Mouse (Mus musculus) spleen, postnatal 14 days (tissue): ENCODE measurements around the gene Ly9.

Experiments
- DNase-seq, 2 experiments: peaks; one replicate each; pipeline ENCODE4 v3.0.0; 2021 to 2022; ENCODE audit warnings: low spot score in 2 of 2

Gene Ly9

DNA sequence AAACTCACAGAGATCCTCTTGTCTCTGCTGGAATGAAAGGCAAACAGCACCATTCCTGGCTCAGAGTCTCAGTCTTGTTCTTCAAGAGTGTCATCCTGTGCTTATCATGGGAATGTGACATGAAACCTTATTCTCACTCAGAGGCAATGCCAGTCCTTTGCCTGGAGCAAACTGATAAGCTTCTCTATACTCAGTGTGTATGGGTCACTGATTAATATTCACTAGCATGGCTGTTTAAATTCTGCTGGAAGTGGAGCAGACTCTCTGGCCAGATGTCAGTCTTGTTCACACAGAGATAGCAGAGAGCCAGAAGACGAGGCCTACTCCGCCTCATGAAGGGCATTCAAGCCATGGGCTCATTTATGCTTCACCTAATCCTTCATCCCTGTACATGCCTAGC, 22.6 kb downstream of the Ly9 start:
- DNase-seq: no peak

DNA sequence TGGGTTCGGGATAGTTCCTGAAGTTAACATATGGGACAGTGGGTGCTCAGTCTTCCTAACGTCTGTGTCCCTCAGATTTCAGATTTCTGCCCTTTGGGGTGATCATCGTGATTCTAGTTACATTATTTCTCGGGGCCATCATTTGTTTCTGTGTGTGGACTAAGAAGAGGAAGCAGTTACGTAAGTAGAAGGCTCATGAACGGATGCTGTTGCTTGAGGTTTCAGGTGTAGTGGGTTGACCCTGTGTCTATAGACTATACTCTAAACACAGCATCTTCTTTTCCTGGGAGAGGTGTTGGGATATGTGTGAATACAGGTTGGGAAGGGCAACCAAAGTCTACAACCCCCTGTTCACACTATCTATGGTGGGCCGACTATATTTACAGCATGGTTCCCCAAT, 30.0 kb downstream of the Ly9 start:
- DNase-seq: no peak

DNA sequence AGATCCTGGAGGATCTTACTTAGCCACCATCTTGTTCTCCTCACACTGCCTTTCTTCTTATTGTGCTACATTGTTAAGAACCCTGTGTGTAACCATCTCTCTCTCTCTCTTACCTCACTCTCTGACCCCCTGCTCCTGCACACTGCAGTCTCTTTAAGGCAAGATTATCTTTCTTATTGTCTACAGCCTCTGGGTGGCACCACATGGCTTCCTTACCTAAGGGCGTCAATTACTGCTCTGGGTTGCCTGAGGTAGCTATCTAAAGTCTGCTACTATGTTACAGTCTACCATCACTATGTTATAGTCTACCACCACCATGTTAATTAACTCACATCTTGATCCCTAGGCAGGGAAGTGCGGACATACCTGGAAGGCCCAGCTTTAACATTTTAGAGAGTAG, 38.8 kb downstream of the Ly9 start:
- DNase-seq: no peak

DNA sequence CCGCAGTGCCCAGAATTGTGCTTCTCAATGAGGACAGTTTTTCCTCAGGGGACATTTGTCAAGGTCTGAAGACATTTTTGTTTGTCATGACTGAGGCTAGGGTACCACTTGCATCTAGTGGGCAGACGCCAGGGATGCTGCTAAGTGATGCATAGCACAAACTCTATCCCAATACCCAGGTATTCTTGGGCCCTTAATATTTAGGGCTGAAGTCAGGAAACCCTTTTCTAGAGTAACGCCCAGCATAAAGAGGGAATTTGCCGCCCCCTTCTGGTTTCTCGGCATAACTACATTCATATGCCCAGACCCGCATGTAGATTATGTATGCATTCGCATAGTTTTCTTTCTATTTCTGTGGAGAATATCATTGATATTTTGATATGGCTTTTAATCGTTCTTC, 40.4 kb downstream of the Ly9 start:
- peak; percentile 26 to 55 for DNase-seq

DNA sequence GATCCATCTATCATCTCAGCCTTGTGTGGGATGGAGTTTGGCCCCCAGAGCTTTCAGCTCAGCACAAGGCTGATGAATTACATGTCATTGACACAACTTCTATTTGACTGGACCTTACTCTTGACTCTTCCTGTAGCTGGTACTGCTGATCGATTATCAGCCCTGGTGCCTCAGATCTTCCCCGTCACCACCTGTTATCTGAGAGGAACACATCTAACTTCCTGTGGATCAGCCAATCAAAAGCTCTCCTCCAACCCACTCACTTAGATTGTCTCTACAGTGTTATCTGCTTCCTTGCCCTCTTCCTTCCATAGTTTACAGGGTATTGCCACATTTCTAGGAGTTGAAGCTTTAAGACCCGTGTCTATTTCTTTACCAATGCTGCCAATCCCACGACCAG, 41.3 kb downstream of the Ly9 start:
- no peak for DNase-seq

DNA sequence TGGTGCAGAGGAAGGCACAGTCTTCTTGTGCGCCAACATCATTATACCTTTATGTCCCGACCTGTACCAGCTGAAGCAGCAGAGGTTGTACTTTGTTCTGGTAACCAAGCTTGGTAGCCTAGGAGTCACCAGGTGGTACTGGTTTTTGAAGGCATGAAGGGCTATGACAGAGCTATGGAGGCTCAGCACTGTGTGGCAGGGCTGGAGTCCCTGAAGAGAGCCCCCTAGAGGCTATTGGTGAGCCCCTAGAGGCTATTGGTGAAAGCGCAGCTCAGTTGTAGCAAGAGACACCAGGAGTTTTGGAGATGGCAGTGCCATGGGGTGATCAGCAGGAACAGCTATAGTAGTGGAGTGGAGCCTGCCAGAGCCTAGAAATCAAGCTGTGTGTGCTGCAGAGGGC, 43.0 kb downstream of the Ly9 start:
- peak in 1 of 2 experiments; percentile 28 for DNase-seq

DNA sequence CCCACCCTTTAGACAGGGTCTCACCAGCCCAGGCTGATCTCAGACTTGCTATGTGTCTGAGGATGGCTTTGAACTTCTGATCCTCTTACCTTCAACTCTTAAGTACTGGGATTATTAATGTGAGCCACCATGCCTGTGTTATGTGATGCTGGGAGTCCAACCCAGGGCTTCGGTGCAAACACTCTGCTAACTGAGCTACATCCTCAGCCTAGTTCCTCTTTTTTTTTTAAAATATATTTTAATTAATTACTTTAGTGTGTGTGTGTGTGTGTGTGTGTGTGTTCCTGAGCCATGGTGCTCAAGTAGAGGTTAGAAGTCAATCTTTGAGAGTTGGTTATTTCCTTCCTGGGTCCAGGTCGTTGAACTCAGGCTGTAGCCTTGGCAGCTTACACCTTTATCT, 44.2 kb downstream of the Ly9 start:
- no peak for DNase-seq

DNA sequence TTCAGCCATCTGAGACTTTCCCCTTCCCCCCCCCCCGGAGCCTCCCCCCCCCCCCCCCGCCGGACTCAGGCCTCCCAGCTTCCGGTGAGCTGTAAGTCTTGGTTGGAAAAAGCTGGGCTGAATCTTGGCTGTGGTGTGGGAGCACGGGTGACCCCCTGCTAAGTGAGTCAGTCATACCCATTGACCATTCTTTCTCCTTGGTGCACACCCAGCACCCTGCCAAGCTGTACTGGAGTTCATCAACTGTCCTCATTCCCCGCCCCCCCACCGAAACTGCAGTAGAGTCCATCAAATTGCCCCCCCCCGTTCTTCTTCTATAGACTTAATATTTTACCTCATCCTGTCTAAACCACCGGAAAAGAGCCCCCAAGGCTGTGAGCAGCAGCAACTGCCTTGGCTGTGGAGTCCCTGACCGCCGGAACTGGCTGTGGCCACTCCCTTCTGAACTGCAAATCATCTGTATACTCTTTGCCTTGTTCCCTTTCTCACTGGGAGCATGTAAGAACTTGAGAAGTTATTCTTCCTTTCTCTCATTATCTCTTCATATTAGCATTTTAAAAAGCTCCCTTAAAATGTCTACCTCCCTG, 45.5 kb downstream of the Ly9 start:
- DNase-seq: no peak

DNA sequence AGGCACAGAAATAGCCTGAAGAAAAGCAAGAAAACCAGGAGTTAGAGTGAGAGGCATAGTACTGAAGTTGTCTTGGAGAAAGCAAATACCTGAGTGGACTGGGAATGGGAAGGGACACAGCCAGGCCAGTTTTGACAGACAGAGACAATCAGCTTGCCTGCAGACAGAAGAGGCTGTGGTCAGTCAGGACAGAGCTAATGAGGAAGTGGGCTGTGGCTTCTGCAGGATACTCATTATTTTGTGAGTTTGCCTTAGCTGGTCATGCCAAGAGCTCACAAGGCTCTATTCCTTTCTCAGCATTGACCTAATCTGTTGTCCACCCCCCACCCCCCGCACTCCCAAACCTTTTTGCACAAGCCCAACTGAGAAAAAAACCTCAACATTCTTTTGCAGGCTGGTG, 46.0 kb downstream of the Ly9 start:
- DNase-seq: no peak

DNA sequence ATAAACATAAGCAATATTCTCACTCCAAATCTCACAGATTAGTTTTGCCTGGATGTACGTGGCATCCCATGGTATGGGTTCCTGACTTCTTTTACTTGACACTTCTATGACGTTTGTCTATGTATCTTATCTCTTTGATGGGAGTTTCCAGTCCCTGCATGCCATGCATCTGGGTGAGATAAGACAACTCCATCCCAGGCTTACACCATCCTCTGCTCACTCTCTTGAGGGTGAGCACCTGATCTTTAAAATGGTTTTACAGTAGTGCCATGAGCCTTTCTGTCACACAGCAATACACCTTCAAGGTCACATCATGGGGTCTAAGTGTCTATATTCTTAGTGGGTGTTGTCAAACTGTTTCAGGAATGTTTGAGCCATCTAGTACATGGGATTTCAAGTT, 46.9 kb downstream of the Ly9 start:
- no peak for DNase-seq

DNA sequence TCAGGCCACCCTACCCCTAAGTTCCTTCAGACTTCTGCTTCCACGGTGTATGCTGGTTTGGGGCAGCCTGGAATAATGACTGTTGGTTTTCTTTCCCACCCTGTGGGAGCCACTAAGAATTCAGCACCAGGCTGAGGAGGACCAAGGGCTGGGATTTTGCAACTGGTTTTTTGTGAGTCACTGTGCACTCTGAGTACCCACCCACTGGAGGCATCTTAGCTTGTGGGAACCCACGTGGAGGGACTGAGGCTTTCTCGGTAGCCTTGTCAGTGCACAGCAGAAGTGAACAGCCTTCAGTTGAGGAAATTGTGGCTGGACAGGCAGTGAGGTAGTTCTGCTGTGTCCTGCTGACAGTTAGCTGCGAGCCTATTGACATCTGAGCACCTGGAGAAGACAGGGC, 48.3 kb downstream of the Ly9 start, which contains the start of gene Cd244a:
Gene Cd244a, plus strand, starts transcription at position 296 of the 400 bp plus-strand sequence.
- no peak for DNase-seq

DNA sequence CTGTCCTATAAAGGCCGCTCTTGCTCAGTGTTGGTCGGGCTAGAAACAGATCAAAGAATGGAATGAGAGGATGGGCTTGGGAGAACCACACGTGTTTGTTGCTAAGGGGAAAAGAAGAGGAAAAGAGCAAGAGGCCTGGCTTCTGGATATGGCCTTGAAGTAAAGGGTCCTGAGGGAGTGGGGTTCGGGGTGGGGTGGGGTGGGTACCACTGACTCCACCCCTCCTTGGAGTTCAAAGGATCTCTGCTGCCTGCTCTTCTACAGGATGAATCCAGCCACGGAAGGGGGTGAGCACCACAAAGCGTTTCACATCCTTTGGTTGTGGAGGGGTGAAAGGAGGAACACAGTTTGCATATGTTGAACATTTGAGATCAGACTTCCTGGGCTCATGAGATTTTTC, 48.8 kb downstream of the Ly9 start:
- no peak for DNase-seq

DNA sequence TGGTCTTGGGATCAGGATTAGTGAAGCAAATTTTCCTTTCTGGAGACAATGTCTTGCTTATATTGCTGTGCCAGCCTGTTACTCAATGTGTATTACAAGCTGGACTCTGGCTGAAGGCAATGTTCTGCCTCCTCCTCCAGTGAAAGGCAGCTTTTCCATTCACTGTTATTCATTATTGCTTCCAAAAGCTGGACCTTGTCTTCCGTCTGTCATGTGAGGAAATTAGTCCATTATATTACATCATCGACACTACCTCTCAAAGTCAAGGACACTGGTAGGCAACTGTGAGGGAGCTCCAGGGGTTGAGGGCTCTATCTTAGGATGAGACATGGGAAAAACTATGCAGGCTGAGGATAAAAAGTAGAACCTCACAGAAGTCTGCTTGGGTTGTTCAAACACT, 50.8 kb downstream of the Ly9 start:
- DNase-seq: no peak

DNA sequence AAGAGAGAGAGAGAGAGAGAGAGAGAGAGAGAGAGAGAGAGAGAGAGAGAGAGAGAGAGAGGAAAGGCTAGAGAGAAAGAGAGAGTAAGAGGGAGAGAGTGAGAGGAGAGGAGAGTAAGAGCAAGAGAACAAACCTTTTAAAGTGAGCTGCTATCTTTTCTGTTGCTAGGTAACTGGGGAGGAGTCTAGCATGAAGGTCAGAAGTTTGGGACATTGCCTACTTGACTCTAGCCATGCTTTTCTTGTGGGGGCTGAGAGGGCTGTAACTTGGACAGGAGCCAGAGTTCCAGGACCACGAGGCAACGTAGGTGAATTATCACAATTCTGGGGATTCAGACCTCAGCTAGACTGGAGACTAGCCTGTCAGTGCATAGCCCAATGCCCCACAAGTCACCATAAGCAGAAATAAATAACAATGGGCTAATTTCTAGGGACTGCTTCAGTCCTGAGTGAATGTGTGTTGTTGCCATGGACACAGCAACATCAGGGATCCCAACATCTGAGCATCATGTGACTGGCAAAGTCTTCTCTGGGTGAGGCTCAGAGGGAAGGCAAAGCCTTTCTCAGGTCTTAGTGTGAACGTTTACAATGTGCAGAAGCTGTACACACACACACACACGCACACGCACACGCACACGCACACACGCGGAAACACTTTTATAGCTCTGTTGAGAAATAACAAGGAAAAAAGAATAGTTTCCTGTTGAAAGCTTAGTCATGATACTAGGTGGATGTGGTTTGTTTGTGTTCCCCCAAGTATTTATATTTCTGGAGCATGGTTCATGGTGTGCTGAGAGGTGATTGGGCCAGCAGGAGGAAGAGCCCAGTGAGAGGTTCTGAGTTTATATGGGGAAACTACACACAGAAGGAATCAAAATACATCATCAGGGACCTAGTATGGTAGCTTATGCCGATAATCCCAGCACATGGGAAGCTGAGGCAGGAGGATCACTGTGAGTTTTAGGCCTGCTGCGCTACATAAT, 53.6 kb downstream of the Ly9 start:
- DNase-seq: no peak

DNA sequence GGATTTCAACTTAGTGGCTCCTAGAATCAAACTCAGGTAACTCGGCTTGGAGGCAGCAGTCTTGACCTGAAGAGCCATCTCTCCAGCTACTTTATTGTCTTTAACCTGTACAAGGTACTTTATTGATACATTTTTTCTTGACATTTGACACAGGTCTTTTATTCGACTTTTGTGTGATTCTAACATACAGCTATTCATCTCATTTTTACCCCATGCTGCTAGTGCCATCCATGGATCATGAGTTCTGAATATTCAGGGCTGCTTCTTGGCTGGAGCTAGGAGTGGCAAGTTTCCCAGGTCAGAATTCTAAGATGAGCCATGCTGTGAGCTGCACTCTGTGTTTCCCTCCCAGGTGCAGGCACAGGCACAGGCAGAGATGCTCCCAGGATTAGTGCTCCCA, 55.0 kb downstream of the Ly9 start:
- no peak for DNase-seq

DNA sequence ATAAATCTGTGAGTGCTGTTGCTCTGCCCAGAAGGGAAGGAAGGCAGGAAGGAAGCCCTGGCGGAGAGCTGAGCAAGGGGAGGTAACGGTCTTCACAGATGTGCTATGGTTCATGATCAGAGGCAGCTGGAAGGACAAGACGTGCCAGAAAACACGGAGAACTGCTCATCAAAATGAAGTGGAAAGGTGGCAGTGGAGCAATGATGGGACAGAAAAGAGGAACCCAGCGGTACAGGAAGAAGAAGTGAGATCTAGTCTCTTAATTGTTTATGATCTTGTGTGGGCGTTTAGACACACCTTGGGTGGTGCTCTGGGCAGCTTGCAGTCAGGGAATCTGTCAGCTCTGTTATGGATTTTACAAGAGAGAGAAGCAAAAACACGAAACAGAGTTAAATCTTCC, 55.9 kb downstream of the Ly9 start:
- DNase-seq: no peak

DNA sequence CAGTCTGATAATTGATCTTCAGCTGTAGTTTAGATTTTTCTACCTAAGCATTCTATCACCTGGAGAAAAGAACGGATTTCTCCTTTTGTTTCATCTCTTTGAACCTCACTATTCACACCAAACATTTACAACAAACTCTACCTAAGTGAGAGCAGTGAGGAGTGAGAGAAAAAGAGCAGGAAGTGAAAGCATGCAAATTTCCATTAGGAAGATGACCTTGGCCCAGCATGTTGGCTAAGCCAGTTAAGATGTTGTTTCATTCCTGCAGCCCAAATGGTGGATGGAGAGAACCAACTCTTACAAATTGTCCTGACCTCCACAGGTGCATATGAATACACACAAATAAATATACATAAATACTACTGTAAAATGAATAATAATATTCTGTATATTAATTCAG, 66.5 kb downstream of the Ly9 start:
- no peak for DNase-seq
